Mouse (Mus musculus): ENCODE measurements around the gene Rap1b.

DNA sequence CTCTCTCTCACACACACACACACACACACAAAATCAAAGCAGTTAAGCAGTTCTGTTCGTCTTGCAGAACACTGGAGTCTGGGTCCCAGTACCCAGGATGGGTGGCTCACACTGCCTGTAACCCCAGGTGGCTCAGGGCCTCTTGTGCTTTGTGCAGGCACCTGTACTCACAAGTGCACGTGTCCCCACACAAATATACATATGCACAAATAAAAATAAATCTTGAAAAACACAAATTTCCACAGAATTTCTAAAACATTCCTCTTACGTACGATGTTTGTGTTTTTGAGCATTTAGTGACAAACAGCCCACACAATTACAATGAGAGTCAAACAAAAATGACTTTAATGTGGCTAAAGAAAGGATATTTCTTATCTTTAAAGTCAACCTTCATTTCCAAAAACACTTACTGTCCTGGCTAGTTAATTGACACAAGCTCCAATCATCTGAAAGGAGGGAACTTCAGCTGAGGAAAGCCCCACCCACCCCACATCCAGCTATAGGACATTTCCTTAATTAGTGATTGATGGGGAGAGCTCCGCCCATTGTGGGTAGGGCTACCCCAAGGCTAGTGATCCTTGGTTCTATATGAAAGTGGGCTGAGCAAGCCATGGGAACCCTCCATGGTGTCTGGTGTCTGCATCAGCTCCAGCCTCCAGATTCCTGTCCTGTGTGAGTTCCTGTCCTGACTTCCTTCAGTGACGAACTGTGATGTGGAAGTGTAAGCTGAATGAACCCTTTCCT, 70.3 kb downstream of the Rap1b start:
- TF ChIP-seq ZNF384 (IDR thresholded peaks at IDR 0.05; ENCODE audit: low read depth, low read length), result no peak
- TF ChIP-seq MAFK (IDR thresholded peaks at IDR 0.05; ENCODE audit: insufficient read depth, low read depth, low read length), result no peak
- TF ChIP-seq CHD2 (IDR thresholded peaks at IDR 0.05; ENCODE audit: low read depth, low read length), result no peak
- TF ChIP-seq HCFC1 (IDR thresholded peaks at IDR 0.05; ENCODE audit: borderline replicate concordance, insufficient read depth, low read length), result no peak
